Mouse (Mus musculus): Measurements from ENCODE around the gene Doxl2.
A peak's percentile ranks its signal among the peaks of the same experiment; 100 is the strongest.
"Not testable (repeated sequence)": the region's sequence is repeated elsewhere in the genome, so short reads cannot be mapped to it uniquely, and the experiment has no call there.

Gene Doxl2

DNA sequence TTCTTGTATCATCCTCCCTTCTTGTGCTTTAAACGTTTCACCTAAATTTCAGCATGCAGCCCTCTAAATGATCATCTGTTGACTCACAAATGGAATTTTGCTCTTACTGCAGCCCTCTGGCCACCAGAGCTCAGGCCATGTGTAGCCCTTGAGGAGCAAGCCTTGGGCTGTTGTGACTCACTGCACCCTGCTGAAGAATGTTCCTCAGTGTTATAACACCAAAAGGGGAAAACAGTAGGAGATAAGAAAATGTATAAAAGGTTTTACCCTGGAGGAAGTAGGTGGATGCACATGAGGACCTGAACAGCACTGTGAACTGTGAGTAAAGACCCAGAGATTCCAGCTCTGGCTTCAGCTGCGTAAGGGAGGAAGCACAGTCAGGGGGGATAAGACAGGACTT, at the start of gene Doxl2:
Gene Doxl2 (plus strand): TSS at position 301 of the 400 bp plus-strand sequence.
- DNase-seq (ENCODE audit: inconsistent ontology term): peak; percentile 17

GRCm38 (mm10) chr6:48929595-48929994, 45.2 kb upstream of the Doxl2 start, which contains the start of gene 1600015I10Rik:
Gene 1600015I10Rik, plus strand, starts transcription at chr6:48929895.
- DNase-seq (ENCODE audit: inconsistent ontology term): no peak

- DNase-seq (ENCODE audit: inconsistent ontology term): no peak
Measured at GRCm38 (mm10) chr6:48949596-48949995, 25.2 kb upstream of the Doxl2 start.

GRCm38 (mm10) chr6:48950676-48951075, 24.1 kb upstream of the Doxl2 start:
- DNase-seq (ENCODE audit: inconsistent ontology term): no peak

DNA sequence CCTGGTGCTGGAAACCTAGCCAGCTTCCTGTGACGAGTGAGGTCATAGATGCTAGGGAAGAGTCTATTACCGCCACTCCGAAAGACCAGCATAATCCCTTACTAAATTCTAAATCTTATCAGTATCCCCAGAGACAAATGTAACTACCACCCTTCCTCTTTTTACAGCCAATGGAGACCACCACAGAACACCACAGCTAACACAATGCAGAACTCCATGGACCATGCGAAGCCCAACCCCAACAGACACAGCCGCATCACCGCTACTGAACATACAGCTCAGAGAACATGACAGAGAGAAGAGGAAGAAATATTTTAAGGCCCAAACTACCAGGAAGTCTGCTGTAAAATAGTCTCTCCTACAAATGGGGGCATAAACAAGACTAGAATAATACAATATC, 23.1 kb upstream of the Doxl2 start:
- no peak for DNase-seq (ENCODE audit: inconsistent ontology term)

DNA sequence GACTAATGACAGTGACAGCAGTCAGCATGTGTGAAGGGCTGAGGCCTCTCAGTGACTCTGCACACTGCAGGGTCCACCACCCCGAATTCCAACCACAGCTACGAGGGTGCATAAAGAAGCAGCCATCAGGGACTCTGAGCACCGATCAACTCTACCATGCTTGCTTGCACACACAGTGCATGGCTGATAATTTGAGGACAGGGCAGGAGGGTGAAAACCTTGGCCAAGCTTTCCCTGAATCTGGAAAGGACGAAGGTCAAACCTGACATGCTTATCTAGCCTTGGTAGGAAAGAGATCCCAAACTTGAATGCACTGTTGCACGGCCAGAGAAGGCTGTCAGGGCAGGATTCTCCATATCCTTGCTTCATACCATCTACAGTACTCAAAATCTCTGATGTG, 21.5 kb upstream of the Doxl2 start:
- DNase-seq (ENCODE audit: inconsistent ontology term): no peak

GRCm38 (mm10) chr6:48954211-48954610, 20.6 kb upstream of the Doxl2 start:
- DNase-seq (ENCODE audit: inconsistent ontology term): no peak

DNA sequence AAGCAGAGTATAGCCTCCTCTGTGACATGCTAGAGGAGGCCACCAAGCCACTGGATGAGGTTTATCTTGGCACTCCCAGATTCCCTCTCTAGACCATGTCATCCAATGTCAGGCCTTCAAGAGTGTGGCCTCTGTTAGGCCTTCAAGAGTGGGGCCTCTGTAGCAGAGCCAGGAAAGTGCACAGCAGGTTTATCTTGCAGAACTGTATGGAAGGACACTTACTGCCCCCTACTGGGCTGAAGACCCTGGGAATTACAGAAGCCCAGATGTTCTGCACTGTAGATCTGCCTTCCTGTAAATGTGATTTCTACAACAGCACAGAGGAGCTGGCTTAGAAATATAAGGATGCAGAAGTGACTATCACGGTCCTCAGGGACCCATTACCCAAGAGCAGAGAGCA, 19.8 kb upstream of the Doxl2 start:
- DNase-seq (ENCODE audit: inconsistent ontology term): peak; percentile 12

DNA sequence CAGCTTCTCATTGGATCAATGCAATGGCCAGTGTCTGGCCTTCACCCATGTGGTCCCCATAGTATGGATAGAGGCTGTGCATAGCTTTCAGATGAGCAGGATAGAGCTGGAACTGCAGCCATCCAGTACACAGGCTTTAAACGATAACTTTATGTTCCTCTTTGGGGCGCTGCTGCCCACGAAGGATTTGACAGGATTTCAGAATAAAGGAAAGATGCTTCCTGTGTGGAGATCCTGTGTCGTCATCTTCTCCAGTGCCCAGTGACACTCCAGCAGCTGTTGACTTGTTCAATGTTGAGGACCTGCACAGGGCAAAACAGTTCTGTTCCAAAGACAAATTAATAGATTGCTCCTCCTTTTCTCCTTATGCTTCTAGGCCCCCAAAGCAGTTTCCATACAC, 18.0 kb upstream of the Doxl2 start:
- DNase-seq (ENCODE audit: inconsistent ontology term): no peak

- peak; percentile 47 for DNase-seq (ENCODE audit: inconsistent ontology term)
Measured at GRCm38 (mm10) chr6:48958053-48958452, 16.7 kb upstream of the Doxl2 start.

DNA sequence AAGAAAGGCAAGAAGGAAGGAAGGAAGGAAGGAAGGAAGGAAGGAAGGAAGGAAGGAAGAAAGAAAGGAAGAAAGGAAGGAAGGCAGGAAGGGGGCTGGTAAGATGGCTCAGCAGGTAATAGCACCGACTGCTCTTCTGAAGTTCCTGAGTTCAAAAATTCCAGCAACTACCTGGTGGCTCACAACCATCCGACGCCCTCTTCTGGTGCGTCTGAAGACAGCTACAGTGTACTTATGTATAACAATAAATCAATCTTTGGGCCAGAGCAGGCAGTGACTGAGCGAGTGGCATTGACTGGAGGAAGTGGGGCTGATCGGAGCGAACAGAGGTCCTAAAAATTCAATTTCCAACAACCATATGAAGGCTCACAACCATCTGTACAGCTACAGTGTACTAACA, 15.6 kb upstream of the Doxl2 start:
- not testable (repeated sequence) for DNase-seq (ENCODE audit: inconsistent ontology term)

GRCm38 (mm10) chr6:48966696-48967095, 8.1 kb upstream of the Doxl2 start:
- DNase-seq (ENCODE audit: inconsistent ontology term): not testable (repeated sequence)

DNA sequence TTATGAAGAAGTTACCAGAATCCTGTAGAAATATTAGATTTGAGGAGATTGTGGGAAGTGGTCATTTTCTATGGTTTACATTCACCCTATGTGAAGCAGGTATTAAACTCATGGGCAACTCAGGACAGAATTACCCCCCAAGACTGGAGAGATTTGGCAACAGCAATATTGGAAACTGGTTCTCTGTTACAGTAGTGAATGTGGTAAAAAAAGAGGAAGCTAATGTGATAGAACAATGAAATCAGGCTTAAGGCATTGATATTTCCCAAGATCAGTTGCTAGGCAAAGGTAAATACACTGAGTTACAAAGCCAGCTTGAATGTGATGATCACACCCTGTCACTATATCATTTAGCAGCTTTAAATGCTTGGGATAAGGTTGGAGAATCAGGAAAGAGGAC, 6.9 kb upstream of the Doxl2 start:
- no peak for DNase-seq (ENCODE audit: inconsistent ontology term)

GRCm38 (mm10) chr6:48979616-48980015, 4.9 kb downstream of the Doxl2 start:
- no peak for DNase-seq (ENCODE audit: inconsistent ontology term)

DNA sequence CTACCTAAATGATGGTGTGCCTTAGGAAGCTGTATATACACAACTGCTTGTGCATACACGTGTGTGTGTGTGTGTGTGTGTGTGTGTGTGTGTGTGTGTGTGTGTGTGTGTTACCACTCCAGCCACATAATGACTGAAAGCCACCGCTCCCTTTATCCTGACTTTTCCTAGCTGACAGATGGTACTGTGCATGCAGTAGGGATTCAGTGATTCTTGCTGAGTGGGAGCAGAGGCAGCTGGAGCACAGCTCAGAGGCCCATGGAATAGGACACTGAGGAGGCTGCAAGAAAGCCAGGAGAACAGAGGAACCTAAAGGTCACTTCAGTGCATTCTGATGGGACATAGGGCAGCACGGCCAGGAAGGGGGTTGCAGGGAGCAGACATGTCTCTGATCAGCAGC, 7.5 kb downstream of the Doxl2 start:
- DNase-seq (ENCODE audit: inconsistent ontology term): no peak

DNA sequence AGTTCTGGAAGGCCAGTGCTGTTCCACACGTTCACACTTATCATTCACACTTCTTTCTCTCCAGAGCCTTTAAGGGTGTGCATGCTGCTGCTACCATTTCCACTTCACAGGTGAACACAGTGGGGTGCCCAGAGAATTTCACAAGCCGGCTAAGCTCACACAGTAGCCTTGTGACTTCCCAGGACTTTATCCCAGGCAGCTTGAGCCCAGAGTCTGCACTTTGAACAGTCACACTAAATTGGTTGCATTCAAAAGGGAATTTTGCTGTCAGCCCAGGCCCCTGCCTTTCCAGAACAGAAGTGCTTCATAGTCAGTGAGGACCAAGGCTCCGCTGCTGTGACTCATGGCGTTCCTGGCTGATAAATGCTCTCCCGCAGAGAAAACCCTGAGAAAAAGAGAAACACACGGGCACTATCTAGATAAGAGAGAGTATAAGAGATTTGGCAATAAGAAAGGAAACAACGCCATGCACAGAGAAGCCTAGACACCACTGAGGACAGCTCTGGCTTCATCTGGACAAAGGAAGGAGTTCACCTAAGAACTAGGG, 11.8 kb downstream of the Doxl2 start, which contains the start of gene Svs1:
Gene Svs1 (plus strand): TSS at position 418 of the 547 bp plus-strand sequence.
- no peak for DNase-seq (ENCODE audit: inconsistent ontology term)

GRCm38 (mm10) chr6:48989971-48990370, 15.2 kb downstream of the Doxl2 start:
- DNase-seq (ENCODE audit: inconsistent ontology term): no peak

- no peak for DNase-seq (ENCODE audit: inconsistent ontology term)
Measured at GRCm38 (mm10) chr6:48991991-48992390, 17.2 kb downstream of the Doxl2 start.

- DNase-seq (ENCODE audit: inconsistent ontology term): no peak
Measured at GRCm38 (mm10) chr6:48998186-48998585, 23.4 kb downstream of the Doxl2 start.

- no peak for DNase-seq (ENCODE audit: inconsistent ontology term)
Measured at GRCm38 (mm10) chr6:48998796-48999195, 24.0 kb downstream of the Doxl2 start.

DNA sequence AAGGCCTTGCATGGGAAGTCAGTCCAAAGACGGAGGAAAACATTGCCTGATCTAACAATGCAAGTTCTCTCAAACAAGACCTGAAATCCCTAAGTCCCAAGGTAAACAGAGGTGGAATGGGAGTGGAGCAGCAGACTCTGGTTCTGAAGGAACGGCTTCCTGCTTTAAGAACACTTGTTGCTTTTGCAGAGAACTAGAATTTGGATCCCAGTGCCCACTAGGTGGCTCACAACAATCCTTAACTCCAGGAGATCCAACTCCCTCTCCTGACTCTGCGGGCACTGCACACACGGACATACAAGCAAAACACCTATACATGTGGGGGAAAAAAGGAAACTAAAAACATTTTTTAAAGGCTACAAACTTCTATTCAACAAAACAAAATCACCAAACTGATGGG, 28.6 kb downstream of the Doxl2 start:
- DNase-seq (ENCODE audit: inconsistent ontology term): peak; percentile 5

DNA sequence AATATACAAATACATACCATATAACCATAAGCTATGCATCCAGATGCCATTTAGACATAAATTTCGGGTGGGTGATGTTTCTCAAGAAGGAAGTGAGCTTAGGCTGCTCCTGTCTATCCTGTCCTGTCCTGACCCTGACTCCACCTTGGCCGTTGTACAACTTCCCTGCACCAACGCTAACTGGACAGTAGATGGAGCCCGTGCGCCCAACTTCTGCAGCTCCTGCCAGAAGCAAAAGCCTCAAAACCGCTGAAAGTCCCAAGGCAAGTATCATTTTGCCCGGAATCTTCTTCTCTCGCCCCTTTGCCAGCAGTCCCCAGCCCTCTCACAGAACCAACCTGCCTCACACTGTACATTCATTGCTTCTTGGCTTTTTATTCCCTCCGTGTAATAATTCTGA, 33.2 kb downstream of the Doxl2 start:
- peak; percentile 55 for DNase-seq (ENCODE audit: inconsistent ontology term)

DNA sequence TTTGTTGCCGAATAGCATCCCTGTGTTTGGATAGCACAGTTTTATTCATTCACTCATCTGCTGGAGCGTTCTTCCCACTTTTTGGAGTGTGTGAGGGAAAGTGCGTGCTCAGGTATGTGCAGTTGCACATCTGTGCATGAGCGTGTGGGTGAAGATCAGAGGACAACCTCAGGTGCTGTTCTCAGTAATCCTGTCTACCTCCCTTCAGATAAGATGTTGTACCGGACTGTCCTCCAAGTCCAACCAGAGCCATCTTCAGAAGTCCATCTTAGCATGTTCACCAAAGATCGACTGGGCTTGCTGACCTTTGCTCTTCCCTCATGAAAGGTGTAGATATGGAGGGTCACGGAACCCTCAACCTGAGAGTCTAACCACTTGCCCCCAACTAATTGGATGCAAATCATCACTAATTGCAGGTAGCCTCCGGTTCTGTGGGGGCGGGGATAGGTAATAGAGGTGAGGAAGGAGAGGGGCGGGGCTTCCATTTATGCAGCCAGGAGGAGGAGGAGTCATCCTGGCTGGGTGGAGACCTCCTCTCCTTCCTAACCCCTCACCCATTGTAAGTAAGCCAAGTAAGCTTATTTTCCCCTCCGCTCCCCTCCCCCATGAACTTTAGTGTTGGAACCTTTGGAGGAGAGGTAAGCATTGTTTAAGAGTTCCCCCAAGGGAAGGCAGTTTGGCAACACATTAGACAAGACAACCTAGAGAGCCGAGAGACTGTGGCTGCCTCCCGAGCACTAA, 33.8 kb downstream of the Doxl2 start:
- peak; percentile 5 for DNase-seq (ENCODE audit: inconsistent ontology term)

All from Muller cell, postnatal 12 days (primary cell).